In the genomic region with DNA sequence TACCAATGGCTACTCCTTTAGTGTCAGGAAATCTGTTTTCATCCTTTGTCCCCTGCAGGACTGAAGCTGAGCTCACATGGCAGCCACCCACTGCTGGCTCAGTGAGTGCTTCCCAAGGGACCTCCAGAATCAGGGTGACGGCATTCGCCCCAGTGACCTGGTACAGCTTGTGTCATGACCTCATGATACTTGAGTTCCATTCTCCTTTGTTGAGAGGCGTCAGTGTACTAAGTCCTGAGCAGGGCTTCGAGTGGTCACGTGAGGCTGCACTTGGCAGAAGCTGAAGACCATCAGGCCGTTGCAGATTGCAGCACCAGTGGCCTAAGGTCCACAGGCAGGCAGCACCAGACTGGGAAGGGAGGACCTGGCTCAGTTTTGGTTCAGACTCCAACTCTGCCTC, we compare ENCODE assay signal across 9 mouse cellular contexts.
A peak's percentile ranks its signal among the peaks of the same experiment; 100 is the strongest.
DNase-seq lines count a peak whose midpoint lies in the region; ATAC-seq lines count a peak whose summit lies in the region.
"Had no signal": no experiment of that assay in that cellular context is flagged by ENCODE, and none has a peak within 500 bp of the region (broad histone marks: within the 10 kb centered on the region; RNA-seq: fewer than 3 reads in every experiment).

No protein-coding gene starts in this region.

- peaks cover 19% of the 10 kb centered on the region for H3K4me1 ChIP-seq in heart, embryonic 11.5 days (ENCODE audit: control insufficient read depth, insufficient read depth, low read length)
- H3K4me1 ChIP-seq in forebrain, embryonic 15.5 days: peaks cover 25% of the 10 kb centered on the region

- no peaks in the 10 kb centered on the region for H3K36me3 ChIP-seq in heart, embryonic 11.5 days (ENCODE audit: control insufficient read depth, insufficient read depth, low read length)
- H3K36me3 ChIP-seq in forebrain, embryonic 15.5 days: no peaks in the 10 kb centered on the region
- H3K36me3 ChIP-seq: embryonic facial prominence, embryonic 13.5 days had no signal

- peak; percentile 98 for DNase-seq in heart, adult 11 months
- peak; percentile 39 to 60 for DNase-seq in adrenal gland, postnatal 36 days
- peak; percentile 37 for DNase-seq in kidney, postnatal 10 days
- DNase-seq in telencephalon, adult 2 months (ENCODE audit: low read depth, low spot score): peak; percentile 83
- DNase-seq in frontal cortex, postnatal 25 days (ENCODE audit: low spot score in 2 of 2): no peak
- DNase-seq in spleen, postnatal 36 days (ENCODE audit: low spot score in 2 of 2): no peak

- no peak overlapping the region for H3K4me3 ChIP-seq in heart, embryonic 11.5 days (ENCODE audit: low read depth, low read length)
- no peak overlapping the region for H3K4me3 ChIP-seq in forebrain, embryonic 15.5 days
- H3K4me3 ChIP-seq: embryonic facial prominence, embryonic 13.5 days had no signal

- WGBS in heart, embryonic 11.5 days (ENCODE audit: insufficient replicate concordance): 58% methylated on average over 6 of the region's 6 CpGs
- 58% methylated on average over 6 of the region's 6 CpGs for WGBS in forebrain, embryonic 15.5 days

- no peak overlapping the region for H3K27ac ChIP-seq in heart, embryonic 11.5 days (ENCODE audit: low read depth, low read length)
- peak overlapping the region; percentile 39; the same call in 1 of the 2 replicates for H3K27ac ChIP-seq in forebrain, embryonic 15.5 days (replicated peaks)

- no peaks in the 10 kb centered on the region for H3K9me3 ChIP-seq in heart, embryonic 11.5 days (replicated peaks; ENCODE audit: control insufficient read depth, low read length)
- no peaks in the 10 kb centered on the region for H3K9me3 ChIP-seq in forebrain, embryonic 15.5 days
- H3K9me3 ChIP-seq: embryonic facial prominence, embryonic 13.5 days had no signal

- H3K9ac ChIP-seq in heart, embryonic 11.5 days (ENCODE audit: low read depth, low read length): no peak overlapping the region
- no peak overlapping the region for H3K9ac ChIP-seq in forebrain, embryonic 15.5 days (replicated peaks)

- no peak overlapping the region for H3K4me2 ChIP-seq in heart, embryonic 11.5 days
- no peak overlapping the region for H3K4me2 ChIP-seq in forebrain, embryonic 15.5 days (replicated peaks)
- H3K4me2 ChIP-seq: embryonic facial prominence, embryonic 13.5 days had no signal

- ATAC-seq in heart, embryonic 11.5 days (replicated peaks; ENCODE audit: insufficient number of reproducible peaks, low FRiP score, low TSS enrichment): no peak
- ATAC-seq in forebrain, embryonic 15.5 days (replicated peaks): no peak

- H3K27me3 ChIP-seq in heart, embryonic 11.5 days (ENCODE audit: control insufficient read depth, insufficient read depth, low read length): no peaks in the 10 kb centered on the region
- H3K27me3 ChIP-seq in forebrain, embryonic 15.5 days: no peaks in the 10 kb centered on the region
- H3K27me3 ChIP-seq: embryonic facial prominence, embryonic 13.5 days had no signal

Comparison
In these comparisons a context has a peak if more than half of its experiments do, and no peak if none do; other contexts are left out.
1. DNase-seq: peak in heart, adult 11 months (single experiment), adrenal gland, postnatal 36 days (2 of 2), kidney, postnatal 10 days (single experiment) and telencephalon, adult 2 months (single experiment); none in frontal cortex, postnatal 25 days (0 of 2) and spleen, postnatal 36 days (0 of 2).